Mouse (Mus musculus): Measurements from ENCODE around the gene Bcas1.

- TF ChIP-seq CTCF (IDR thresholded peaks at IDR 0.05; ENCODE audit: borderline replicate concordance, control insufficient read depth, extremely low read depth, insufficient read depth, low read length, poor library complexity) (no peak), POLR2A (IDR thresholded peaks at IDR 0.05; ENCODE audit: control insufficient read depth, extremely low read depth, insufficient read depth, low read length, poor library complexity) (no peak)
Observed at GRCm38 (mm10) chr2:170341179-170341578, 86.5 kb downstream of the Bcas1 start.

All from thymus, adult 2 months (tissue).